Mouse (Mus musculus) WW6 (cell line): ENCODE data around the gene Frmpd1.

Experiments used
- DNase-seq: peaks from one replicate; pipeline ENCODE4 v3.0.0-alpha.2; 2013; ENCODE audit warnings: low read depth, low spot score

The Frmpd1 gene

DNA sequence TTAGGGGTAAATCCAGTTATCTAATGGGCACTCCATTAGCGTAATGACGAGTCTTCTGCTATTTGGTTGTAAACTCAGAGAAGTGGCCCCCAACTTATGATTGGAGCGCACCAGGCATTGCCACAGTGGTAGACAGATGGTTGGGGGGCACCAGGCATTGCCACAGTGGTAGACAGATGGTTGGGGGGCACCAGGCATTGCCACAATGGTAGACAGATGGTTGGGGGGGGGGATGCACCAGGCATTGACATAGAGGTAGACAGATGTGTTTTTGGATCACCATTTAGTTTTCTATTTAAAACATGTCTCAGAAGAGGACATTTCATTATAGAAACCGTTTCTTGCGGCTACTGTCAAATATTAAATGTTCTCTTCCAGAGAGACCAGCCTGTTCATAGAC is 53.6 kb downstream of the Frmpd1 start:
- no peak for DNase-seq

DNA sequence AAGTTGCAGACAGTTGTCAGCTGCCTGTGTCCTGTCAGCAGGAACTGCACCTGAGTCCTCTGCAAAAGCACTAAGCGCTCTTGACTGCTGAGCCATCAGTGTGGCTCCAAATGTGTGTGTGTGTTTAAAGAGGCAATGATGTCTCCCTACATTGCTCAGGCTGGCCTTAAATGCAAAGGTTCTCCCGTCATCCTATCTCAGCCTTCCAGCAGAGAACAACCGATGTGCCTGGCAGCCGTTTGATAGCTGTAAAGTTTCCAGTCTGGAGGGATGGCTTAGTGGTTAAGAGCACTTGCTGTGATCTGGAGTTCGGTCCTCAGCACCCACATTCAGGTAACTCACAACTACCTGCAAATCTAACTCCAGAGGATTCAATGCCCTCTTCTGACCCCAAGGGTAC is 56.7 kb downstream of the Frmpd1 start:
- DNase-seq = no peak

DNA sequence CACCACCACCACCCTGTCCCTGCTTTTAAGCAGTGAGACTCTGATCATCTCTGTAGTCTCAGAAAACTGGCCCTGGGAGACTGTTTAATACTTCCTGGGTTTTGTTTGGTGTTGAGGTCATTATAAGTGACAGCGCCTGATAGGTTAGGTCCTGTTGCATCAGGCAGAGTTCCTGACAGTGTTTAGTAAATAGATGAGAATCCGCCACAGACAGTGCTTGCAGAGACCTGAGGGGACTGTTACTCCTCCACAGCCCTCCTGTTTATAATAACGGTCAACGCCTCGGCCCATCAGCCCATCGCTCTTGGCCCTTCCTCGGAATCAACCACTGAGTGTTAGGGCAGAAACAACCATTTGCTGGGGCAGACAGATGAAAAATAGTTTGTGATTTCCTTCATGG is 57.5 kb downstream of the Frmpd1 start:
- no peak for DNase-seq

DNA sequence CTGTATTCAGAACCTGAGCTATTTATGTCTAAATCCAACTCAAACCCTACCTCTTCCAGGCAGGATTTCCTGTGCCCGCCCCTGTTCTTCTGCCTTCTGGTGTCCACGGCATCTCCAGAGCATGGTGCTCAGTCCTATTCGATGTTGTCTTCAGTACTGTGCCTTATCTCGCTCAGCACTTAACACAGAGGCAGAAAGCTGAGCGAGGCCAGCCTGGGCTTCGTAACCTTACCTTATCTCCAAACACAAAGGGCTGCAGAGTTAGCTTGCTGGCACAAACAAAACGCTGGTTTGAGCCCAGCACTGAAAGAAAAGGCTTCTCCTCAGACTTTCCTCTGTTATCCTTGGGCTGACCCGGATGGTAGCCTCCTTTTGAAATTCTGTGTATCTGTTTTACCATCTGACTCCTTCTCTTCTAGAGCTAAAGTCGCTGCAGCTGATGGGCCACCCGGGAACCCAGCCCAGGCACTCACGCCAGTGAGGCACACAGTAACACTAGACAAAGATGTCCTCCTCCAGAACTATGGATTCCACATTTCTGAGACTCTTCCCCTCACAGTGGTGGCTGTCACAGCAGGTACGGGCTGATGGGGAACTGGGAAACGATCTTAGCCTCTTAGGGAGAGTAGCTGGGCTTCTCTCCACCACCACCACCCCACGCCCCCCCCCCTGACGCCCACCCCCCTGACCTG is 58.7 kb downstream of the Frmpd1 start:
- no peak for DNase-seq

DNA sequence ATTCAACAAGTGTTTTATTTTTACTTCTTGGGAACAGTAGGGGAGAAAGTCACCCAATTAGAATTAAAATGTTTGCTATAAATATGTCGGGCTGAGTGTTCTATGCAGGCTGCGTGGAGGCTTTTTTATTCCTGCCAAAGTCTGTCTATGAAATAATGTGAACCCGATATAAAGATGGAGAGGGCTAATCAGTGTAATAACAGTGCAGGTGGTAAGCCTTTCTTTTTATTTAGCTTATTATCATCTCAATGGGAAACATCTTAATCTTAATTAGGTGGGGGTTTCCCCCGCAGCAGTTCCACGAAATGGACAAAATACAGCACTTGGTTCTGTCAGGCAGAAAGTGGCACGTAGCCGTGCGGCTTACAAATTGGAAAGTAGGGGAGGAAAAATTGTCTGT is 66.6 kb downstream of the Frmpd1 start:
- DNase-seq = no peak

DNA sequence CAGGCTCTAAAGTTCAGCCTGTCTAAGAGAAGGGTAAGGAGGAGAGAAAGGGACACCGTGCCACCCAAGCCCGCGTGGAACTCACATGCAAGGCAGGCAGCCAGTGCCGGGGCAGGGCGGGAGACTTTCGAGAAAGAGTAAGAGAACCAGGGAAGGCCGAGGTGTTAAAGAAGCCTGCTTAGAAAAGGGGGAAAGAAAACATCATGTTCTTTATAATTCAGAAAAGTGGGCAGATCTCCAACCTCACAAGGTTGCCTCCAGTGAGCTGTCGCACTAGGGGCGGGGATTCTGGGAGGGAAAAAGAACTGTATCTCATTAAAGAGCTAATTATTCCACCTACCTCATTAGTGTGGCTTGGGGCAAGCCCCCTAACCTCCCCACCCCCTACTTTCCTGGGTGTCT is 68.2 kb downstream of the Frmpd1 start:
- DNase-seq = no peak

DNA sequence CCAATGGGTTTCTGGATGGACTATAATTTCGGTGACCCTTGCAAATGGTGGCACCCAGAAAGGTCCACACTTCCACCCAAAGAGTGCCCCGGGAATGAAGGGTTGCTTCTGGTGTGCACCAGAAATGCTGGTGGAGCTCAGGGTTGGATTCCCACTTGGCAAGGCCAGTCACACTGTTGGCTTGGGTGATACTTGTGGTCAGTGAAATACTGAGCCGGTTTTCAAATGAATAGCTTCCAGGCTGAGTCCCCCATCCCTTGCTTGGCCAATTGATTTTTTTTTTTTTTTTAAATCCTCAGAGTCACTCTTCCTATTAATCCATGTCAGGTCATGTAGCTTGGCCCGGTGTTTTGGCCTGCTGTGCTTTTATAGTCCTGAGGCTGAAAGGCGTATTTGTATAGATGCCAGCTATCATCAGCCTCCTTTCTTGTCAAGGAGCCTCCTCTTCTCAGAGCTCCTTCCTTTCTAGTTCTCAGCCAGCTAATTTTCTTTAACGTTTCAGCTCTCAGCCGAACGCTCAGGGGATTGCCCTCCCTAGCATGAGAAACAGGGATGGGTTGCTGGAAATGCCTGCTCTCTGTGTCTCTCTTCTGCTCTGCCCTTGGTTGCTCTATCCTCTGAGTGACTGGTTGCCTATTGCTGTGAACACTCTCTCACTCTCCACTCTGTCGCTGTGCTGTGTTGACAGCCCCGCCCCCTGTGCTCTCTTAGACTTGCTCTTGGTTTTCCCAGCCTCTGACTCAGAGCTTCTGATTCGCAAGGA is 69.3 kb downstream of the Frmpd1 start:
- DNase-seq = no peak

DNA sequence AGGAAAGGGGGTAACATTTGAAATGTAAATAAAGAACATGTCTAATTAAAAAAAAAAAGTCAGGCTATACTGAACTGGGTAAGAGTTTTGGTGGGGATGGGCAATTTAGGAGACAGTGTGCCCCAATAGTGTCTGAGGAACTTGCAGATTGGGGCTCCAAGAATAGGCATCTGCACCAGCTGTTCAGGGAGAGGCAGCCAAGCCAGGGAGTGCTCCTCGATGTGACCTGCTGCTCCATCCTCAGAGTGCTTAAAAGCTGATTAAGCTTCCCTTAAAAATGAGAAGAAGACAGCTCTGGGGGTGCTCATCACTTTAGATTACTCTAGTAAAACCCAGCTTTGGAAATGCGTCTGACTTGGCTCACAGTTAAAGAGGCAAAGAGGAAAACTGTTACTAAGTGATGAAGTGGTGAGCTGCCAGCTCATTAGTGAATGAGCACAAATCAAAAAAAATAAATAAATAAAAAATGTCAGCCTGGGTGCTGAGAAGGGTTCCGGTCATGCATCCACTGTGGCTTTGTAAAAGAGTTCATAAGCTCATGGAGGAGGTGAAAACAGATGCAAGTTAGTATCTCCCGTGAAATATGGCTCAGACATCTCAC is 74.7 kb downstream of the Frmpd1 start:
- no peak for DNase-seq

DNA sequence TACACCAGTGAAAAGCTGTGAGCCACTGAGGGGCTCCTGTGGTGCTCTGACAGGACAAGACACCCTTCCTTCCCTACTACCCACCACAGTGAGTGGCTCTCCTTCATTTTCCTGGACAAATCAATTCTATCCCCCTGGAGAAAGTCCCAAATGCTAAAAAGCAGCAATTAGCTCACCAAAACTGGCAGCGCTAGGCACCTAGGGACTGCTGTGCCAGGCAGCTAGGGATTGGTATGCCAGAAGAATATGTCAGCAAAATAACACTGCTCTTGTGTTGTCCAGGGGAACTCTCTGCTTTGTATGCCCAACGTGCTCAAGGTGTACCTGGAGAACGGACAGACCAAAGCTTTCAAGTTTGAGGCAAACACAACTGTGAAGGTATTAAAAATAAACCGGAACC is 76.9 kb downstream of the Frmpd1 start:
- DNase-seq = no peak

DNA sequence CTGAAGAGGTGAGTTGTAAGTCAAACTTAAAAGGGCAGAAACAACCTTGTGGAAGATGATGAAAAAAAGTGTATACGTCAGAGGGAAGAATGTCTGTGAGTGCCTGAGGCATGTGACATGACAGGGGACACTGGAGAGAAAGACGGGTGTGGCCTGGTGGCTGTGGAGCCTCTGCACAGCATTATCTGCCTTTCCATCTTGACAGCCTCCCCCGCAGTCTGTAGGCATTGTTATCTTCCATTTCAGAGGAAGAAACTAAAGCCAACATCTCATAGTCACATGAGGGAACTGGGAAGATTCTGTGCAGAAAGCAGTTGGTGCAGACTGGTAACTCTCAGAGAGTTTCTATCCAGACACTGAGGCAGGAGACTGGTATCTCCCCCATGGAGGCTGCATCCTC is 83.2 kb downstream of the Frmpd1 start:
- DNase-seq = no peak

DNA sequence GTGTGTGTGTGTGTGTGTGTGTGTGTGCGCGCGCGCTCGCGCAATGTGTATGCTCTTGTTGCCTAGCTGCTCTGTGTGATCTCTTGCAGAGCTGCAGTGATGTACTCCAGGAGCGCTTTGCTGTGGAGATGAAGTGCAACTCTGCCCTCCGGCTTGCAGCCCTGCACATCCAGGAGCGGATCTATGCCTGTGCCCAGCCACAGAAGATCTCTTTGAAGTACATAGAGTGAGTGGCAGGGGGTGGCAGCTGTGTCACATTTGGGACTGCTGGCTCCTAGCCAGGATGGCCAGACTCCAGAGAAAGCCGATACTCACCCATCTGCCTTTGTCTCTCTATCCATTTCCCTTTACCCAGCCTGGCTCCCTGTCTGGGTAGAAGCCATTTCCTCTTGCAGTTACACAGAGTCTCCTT is 86.4 kb downstream of the Frmpd1 start:
- no peak for DNase-seq

DNA sequence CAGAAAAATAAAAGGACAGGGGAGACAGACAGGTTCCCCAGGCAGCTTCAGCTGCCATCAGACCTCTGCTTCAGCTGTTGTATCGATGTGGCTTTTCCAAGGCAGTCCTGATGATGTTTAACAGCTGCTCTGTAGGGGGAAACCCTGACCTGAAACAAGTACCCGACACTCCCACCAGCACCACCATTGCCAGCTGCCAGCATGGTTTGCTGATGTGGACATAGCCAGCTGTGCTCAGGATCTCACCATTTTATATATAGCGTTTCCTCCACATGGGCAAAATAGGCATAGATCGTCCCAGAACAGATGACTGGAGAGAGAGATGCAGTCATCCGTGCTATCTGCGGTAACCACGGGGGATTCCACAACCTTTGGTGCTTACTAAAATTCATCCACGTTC is 91.1 kb downstream of the Frmpd1 start:
- DNase-seq = no peak

DNA sequence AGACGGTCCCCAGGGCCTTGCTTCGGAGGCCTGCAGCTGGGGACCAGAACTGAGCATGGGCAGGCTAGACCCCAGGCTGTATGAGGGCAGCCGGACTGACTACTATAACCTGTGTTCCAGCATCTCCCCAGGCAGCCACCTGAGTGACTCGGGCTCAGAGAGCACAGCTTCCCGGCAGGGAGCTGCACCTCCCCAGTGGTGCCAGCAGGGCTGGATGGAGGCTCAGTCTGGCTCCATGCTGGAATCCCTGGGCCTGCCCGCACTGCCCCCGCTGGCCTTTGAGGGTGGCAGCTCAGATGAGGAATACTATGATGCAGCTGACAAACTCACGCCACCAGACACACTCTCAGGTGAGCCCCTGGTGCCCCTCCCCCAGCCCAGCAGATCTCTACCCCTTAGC is 94.6 kb downstream of the Frmpd1 start:
- no peak for DNase-seq

DNA sequence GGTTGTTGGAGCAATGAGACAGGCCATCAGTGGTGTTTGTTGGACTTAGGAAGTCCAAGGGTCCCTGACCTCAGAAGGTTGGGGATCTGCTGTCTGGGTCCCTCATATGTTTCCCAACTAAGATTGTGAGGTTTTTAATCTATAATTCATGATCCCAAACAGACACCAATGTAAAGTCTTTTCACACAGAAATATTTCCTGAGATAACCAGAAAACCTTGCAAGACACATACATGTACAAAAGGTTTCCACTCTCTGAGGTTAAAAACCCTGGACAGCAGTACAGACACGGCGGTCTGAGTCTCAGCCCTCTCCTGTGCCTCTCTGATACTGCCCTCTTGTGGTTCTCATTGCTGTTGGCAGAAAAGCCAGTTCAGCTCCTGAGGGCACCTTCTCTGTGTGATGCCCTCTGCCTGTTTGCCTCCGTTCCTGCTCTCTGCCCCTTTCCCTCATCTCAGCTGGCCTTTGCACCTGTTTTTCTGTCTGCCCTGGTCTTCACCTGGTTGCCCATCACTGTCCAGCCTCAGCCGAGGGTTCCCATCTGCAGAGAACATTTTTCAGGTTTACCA is 95.4 kb downstream of the Frmpd1 start:
- no peak for DNase-seq

DNA sequence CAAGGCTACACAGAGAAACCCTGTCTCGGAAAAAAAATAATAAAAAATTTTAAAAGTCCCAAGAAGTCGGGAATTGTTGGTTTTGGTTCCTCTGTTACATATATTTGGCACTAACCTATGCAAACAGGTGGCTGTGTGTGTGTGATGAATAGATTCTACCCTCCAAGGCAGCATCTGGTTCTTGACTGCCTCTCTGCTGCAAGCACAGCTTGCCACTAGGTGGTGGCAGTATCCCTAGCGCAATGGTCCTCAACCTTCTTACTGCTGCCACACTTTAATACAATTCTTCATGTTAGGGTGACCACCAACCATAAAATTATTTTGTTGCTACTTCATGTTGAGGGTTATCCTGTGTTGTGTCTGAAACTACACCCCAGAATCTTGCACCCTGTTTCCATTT is 101.6 kb downstream of the Frmpd1 start:
- DNase-seq = no peak

DNA sequence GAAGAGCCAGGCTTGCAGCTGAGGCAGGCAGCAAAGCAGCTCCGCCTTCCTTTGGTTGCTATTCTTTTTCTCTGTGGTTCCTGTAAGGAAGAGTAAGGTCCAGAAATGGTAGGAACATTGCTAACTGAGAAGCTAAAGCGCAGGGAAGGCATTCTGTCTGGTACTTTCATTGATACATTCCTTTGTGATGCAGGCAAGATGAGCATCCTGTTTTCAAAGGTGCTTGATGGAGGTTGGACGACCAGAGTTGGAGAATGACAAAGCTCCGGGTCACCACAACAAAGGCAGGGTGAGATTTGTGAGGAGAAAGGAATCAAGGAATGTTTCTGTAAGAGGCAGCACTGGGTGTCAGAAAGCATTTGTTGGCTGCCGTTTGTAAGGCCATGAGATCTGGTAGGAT is 103.2 kb downstream of the Frmpd1 start:
- no peak for DNase-seq

DNA sequence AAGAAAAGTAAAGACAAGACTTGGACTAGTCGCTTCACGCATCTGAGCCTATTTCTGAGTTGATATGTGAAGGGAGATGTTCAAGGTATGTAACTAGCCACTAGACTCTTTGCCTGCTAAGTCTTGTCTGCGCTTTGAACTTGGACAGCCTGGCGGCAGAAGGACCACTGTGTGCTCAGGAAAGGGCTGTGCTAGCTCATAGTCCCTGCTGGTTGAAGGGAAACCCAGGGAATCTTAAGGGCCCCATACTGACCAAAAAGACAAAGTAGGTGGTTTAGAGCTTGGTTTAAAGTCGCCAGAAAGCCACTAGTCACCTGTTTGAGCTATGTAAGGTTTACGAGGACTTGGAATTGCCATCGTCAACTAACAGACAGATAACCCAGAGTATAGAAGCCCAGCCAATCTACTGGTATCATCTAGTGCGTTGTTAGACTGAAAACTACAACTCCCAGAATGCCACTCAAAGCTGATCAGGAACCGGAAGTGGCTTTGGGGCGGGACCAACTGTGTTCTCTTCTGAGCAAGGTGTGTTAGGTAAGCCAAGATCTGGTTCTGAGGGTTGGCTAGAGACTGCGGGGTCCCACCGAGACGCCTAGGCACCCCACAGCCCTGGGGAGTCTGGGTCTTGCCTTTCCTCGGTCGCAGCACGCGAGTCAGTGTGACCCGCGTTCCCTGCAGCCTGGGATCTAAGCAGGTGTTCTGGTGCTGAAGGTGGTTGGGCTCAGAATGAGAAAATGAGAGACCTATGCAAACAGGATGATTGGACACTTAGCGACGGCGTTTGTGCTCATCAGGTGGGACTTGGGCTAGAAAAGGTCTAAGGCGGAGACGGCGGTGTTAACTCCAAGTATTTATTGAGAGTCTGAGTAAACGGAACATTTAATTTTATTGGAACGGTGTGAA is 112.2 kb downstream of the Frmpd1 start, which contains the start of gene Trmt10b:
TSS of gene Trmt10b (plus strand) at position 466 of the 903 bp plus-strand sequence.
- no peak for DNase-seq

DNA sequence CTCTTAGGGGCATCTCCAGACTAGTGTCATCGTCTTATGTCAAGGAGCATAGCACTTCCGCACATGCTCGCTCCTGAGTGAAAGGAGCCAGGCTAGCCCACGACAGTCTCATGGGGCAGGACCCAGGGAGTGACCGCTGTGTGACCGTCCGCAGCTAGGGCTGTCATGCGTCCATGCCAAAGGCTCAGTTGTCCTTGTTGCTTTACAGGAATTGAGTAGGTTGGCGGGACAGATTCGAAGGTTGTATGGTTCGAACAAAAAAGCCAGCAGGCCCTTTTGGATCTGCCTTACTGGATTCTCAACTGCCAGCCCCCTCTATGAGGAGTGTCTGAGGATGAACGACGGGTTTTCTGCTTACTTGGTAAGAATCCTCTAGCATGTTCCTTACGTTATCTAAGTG is 120.9 kb downstream of the Frmpd1 start:
- DNase-seq = no peak

DNA sequence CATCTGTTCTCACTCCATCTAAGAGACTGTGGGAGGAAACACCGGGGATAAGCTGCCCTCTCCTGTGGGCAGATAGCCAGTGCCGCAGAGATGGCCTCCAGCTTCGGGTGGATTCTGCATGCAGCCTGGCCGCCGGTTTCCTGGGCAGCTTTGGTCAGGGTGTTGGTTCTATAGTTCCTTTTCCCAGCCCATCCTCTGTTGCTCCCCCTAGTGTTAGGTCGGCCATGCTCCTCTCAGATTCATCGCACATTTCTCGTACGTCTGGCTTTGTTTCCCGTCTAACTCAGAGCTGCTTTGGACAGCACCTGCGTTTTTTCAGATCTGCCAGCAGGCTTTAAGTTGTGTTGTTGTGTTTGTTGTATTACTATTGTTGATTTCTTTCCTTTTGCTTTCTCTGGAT is 123.4 kb downstream of the Frmpd1 start:
- no peak for DNase-seq

DNA sequence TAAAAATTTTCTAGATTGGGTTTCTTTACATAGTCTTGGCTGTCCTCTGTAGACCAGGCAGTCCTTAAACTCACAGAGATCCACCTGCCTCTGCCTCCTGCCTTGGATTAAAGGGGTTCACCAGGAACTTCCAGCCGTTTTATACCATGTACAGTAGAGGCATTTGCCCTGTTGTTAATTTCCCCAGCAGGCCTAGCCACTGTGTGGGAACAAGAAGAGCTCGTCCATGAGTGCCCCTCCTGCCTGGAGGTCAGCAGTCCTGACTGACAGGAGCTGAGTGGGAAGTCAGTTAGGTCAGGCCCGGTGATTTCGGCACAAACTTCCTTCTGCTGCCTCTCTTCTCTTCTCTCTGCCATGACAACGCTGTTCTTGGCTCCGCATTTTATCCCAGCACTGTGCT is 123.9 kb downstream of the Frmpd1 start:
- no peak for DNase-seq

DNA sequence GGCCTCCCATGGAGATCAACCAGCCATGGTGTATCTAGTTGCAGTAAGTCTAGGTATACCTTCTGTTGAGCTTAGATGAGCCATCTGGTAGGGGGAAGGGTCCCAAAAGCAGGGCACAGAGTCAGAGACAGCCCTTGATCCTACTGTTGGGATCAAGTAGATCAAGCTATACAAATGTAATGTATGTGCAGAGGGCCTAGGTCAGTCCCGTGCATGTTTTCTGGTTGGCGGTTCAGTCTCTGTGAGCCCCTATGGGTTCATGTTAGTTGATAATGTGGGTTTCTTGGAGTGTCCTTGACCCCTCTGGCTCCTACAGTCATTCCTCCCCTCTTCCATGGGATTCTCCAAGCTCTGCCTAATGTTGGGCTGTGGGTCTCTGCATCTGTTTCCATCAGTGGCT is 126.4 kb downstream of the Frmpd1 start:
- DNase-seq = no peak
